Mouse (Mus musculus) liver, adult (tissue): ENCODE results near the gene 3100002H09Rik.

Experiments used
- GATA4 ChIP-seq: IDR thresholded peaks from 2 replicates; pipeline ENCODE4 v1.6.1; 2014; ENCODE audit warnings: mild to moderate bottlenecking, low read length; ENCODE audit not compliant: insufficient replicate concordance

The 3100002H09Rik gene

GRCm38 (mm10) chr4:124592241-124592640 is 18.4 kb downstream of the 3100002H09Rik start:
- TF ChIP-seq GATA4 = no peak

GRCm38 (mm10) chr4:124580695-124581094 is 29.9 kb downstream of the 3100002H09Rik start:
- TF ChIP-seq GATA4 = no peak

GRCm38 (mm10) chr4:124575955-124576445 is 34.6 kb downstream of the 3100002H09Rik start:
- TF ChIP-seq GATA4 = no peak

- TF ChIP-seq GATA4 = no peak
These were observed 35.2 kb downstream of the 3100002H09Rik start for GRCm38 (mm10) chr4:124575269-124575954.

- no peak for TF ChIP-seq GATA4
These were observed 37.0 kb downstream of the 3100002H09Rik start for GRCm38 (mm10) chr4:124573586-124573985.

- no peak for TF ChIP-seq GATA4
These were observed 39.6 kb downstream of the 3100002H09Rik start for GRCm38 (mm10) chr4:124570977-124571376.

GRCm38 (mm10) chr4:124569661-124570060 is 40.9 kb downstream of the 3100002H09Rik start:
- no peak for TF ChIP-seq GATA4

- TF ChIP-seq GATA4 = no peak
These were observed 47.2 kb downstream of the 3100002H09Rik start for GRCm38 (mm10) chr4:124563371-124563770.

GRCm38 (mm10) chr4:124562721-124563120 is 47.9 kb downstream of the 3100002H09Rik start:
- no peak for TF ChIP-seq GATA4
